Mouse (Mus musculus) G1E-ER4 (cell line): ENCODE measurements around the gene Gigyf1. TPM values are rescaled to one million over a fixed set of nuclear protein-coding genes. Genes with fewer than 3 reads are reported as not detected.

Experiments used
- GATA1 ChIP-seq: IDR thresholded peaks from one replicate; pipeline ENCODE4 v1.8.0; 2012; ENCODE audit warnings: low read length, inconsistent platforms
- polyA plus RNA-seq: library from polyadenylated mRNA; stranded (reverse); fragments of >175 nt; gene quantifications from 2 replicates; pipeline ENCODE4 v1.2.3, GENCODE M21; 2012

Gigyf1 gene
- polyA plus RNA-seq, 1 experiment, result 54.1 TPM

GRCm38 (mm10) chr5:137527413-137527812 lies 9.1 kb downstream of the Gigyf1 start:
- TF ChIP-seq GATA1, result no peak

- no peak for TF ChIP-seq GATA1
Measured at GRCm38 (mm10) chr5:137528247-137528968, 10.1 kb downstream of the Gigyf1 start.

- no peak for TF ChIP-seq GATA1
Measured at GRCm38 (mm10) chr5:137529221-137529995, 11.1 kb downstream of the Gigyf1 start.

- TF ChIP-seq GATA1, result no peak
Measured at GRCm38 (mm10) chr5:137530075-137530474, 11.7 kb downstream of the Gigyf1 start.

- no peak for TF ChIP-seq GATA1
Measured at GRCm38 (mm10) chr5:137530588-137531413, 12.5 kb downstream of the Gigyf1 start.

GRCm38 (mm10) chr5:137531414-137532130 lies 13.2 kb downstream of the Gigyf1 start:
- TF ChIP-seq GATA1, result no peak

GRCm38 (mm10) chr5:137532131-137532807 lies 13.9 kb downstream of the Gigyf1 start:
- TF ChIP-seq GATA1, result no peak

- TF ChIP-seq GATA1, result no peak
Measured at GRCm38 (mm10) chr5:137532808-137533116, 14.4 kb downstream of the Gigyf1 start.

- no peak for TF ChIP-seq GATA1
Measured at GRCm38 (mm10) chr5:137533117-137533827, 14.9 kb downstream of the Gigyf1 start, which contains the start of the genes Epo and Gnb2. Epo (minus strand) TSS chr5:137533242. Gnb2 (minus strand) TSS chr5:137533510.

GRCm38 (mm10) chr5:137534762-137535161 lies 16.4 kb downstream of the Gigyf1 start:
- TF ChIP-seq GATA1, result no peak

- TF ChIP-seq GATA1, result no peak
Measured at GRCm38 (mm10) chr5:137535318-137535717, 17.0 kb downstream of the Gigyf1 start.

- TF ChIP-seq GATA1, result no peak
Measured at GRCm38 (mm10) chr5:137537461-137537860, 19.1 kb downstream of the Gigyf1 start.

GRCm38 (mm10) chr5:137539291-137539801 lies 21.0 kb downstream of the Gigyf1 start:
- no peak for TF ChIP-seq GATA1

GRCm38 (mm10) chr5:137540991-137541390 lies 22.6 kb downstream of the Gigyf1 start:
- TF ChIP-seq GATA1, result no peak
